Mouse (Mus musculus): ENCODE measurements around the gene Cxcl5.
"Not testable (repeated sequence)": the region's sequence is repeated elsewhere in the genome, so short reads cannot be mapped to it uniquely, and the experiment has no call there.

Gene Cxcl5

GRCm38 (mm10) chr5:90785659-90786588 is 26.8 kb downstream of the Cxcl5 start, which contains the start of gene Cxcl3:
TSS of gene Cxcl3 (plus strand) at chr5:90786103.
- peak in 1 of 2 experiments; percentile 5 for DNase-seq

- DNase-seq: no peak
Observed at GRCm38 (mm10) chr5:90788114-90788513, 29.0 kb downstream of the Cxcl5 start.

GRCm38 (mm10) chr5:90789306-90790073 is 30.3 kb downstream of the Cxcl5 start:
- DNase-seq: no peak

- no peak for DNase-seq
Observed at GRCm38 (mm10) chr5:90790074-90790502, 30.9 kb downstream of the Cxcl5 start.

GRCm38 (mm10) chr5:90794195-90794625 is 35.0 kb downstream of the Cxcl5 start, which contains the start of gene Cxcl15:
TSS of gene Cxcl15 (plus strand) at chr5:90794534.
- no peak for DNase-seq

- DNase-seq: not testable (repeated sequence)
Observed at GRCm38 (mm10) chr5:90795392-90795791, 36.2 kb downstream of the Cxcl5 start.

- DNase-seq: no peak
Observed at GRCm38 (mm10) chr5:90804574-90804973, 45.4 kb downstream of the Cxcl5 start.

GRCm38 (mm10) chr5:90806050-90806449 is 46.9 kb downstream of the Cxcl5 start:
- DNase-seq: no peak

- no peak for DNase-seq
Observed at GRCm38 (mm10) chr5:90807176-90807950, 48.2 kb downstream of the Cxcl5 start.
